Mouse (Mus musculus): Measurements from ENCODE around the gene Slc25a1. TPM values are rescaled to one million over a fixed set of nuclear protein-coding genes. Genes with fewer than 3 reads are reported as not detected.

Slc25a1 gene
- polyA plus RNA-seq, 1 experiment from 2014 or later, result 145 TPM

DNA sequence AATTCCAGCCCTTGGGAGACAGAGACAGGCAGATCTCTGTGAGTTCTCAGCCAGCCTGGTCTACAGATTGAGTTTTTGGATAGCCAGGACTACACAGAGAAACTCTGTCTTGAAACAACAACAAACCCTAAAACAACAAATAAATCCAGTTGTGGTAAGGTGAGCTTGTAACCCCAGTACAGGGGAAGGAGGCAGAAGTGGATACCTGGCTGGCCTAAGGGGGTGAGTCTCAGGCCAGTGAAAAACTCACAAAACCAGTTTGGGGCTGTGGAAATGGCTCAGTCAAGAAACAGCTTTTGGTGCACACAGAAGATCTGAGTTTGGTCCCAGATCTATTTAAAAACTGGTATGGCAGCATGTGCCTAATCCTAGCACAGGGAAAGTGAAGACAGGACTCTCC, 45.8 kb downstream of the Slc25a1 start:
- Histone ChIP-seq H3K9me3 (no peaks in the 10 kb centered on the region), H3K4me3 (no peak overlapping the region), H3K4me2 (replicated peaks) (no peak overlapping the region), H3K36me3 (no peaks in the 10 kb centered on the region; the same call in 1 of the 2 replicates), H3K27me3 (no peaks in the 10 kb centered on the region), H3K9ac (replicated peaks) (no peak overlapping the region), H3K4me1 (no peaks in the 10 kb centered on the region), H3K27ac (replicated peaks) (no peak overlapping the region)
- no peak for ATAC-seq (replicated peaks)

- ATAC-seq (replicated peaks), result no peak
- 97% methylated on average over 4 of the region's 4 CpGs for WGBS
- Histone ChIP-seq H3K4me2 (replicated peaks) (no peak overlapping the region), H3K36me3 (no peaks in the 10 kb centered on the region; the same call in 1 of the 2 replicates), H3K9me3 (no peaks in the 10 kb centered on the region), H3K27me3 (no peaks in the 10 kb centered on the region), H3K9ac (replicated peaks) (no peak overlapping the region), H3K4me3 (no peak overlapping the region), H3K4me1 (no peaks in the 10 kb centered on the region), H3K27ac (replicated peaks) (no peak overlapping the region)
Measured at GRCm38 (mm10) chr16:17879571-17879970, 48.4 kb downstream of the Slc25a1 start.

DNA sequence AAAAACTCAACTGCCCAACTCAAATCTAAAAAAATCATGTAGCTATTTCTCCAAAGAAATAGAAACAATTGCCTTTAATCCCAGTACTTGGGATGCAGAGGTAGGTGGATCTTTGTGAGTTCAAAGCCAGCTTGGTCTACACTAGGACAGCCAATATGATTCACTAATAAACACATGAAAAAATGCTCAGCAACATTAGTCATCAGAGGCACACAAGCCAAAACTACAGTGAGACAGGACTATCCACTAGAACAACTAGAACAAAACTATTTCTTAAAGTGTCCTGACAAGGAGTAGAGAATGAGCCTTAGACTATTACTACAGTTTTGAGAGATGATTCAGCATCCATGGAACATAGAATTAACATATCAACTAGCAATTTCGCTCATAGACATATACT, 51.9 kb downstream of the Slc25a1 start:
- WGBS, result 95% methylated on average over 1 of the region's 1 CpGs
- ATAC-seq (replicated peaks), result no peak
- H3K9ac ChIP-seq (replicated peaks), result no peak overlapping the region
- H3K4me3 ChIP-seq, result no peak overlapping the region
- H3K9me3 ChIP-seq, result no peaks in the 10 kb centered on the region
- no peak overlapping the region for H3K27ac ChIP-seq (replicated peaks)
- no peaks in the 10 kb centered on the region for H3K4me1 ChIP-seq
- peaks cover 12% of the 10 kb centered on the region; the same call in 1 of the 2 replicates for H3K36me3 ChIP-seq
- no peaks in the 10 kb centered on the region for H3K27me3 ChIP-seq
- no peak overlapping the region for H3K4me2 ChIP-seq (replicated peaks)

Other genes starting within 250 kb of the Slc25a1 start
- gene Med15, start 195.3 kb downstream of the Slc25a1 start, polyA plus RNA-seq (2015; fragmentation: Nextera tagmentation; extraction: Ambion mirVana), result 44.9 and 48.2 TPM in 2 replicates
- gene Klhl22, start 168.6 kb downstream of the Slc25a1 start, polyA plus RNA-seq (2015; fragmentation: Nextera tagmentation; extraction: Ambion mirVana), result 69.7 and 72.1 TPM in 2 replicates
- gene Scarf2, start 130.9 kb downstream of the Slc25a1 start, polyA plus RNA-seq (2015; fragmentation: Nextera tagmentation; extraction: Ambion mirVana), result 1.3 TPM in 2 replicates
- gene B830017H08Rik, start 95.1 kb downstream of the Slc25a1 start, polyA plus RNA-seq (2015; fragmentation: Nextera tagmentation; extraction: Ambion mirVana), result 0.93 and 1.3 TPM in 2 replicates
- gene Car15, start 89.9 kb downstream of the Slc25a1 start, polyA plus RNA-seq (2015; fragmentation: Nextera tagmentation; extraction: Ambion mirVana), result 4.8 and 5.7 TPM in 2 replicates
- gene Gm20518, start 36.5 kb downstream of the Slc25a1 start, polyA plus RNA-seq (2015; fragmentation: Nextera tagmentation; extraction: Ambion mirVana), result 0.23 and 0.67 TPM in 2 replicates
- 0.08 and 0.09 TPM in 2 replicates for gene Tssk1, start 34.0 kb downstream of the Slc25a1 start, polyA plus RNA-seq (2015; fragmentation: Nextera tagmentation; extraction: Ambion mirVana)
- gene Dgcr2, start 29.7 kb downstream of the Slc25a1 start, polyA plus RNA-seq (2015; fragmentation: Nextera tagmentation; extraction: Ambion mirVana), result 99.8 and 99.9 TPM in 2 replicates
- gene Tssk2, start 29.6 kb downstream of the Slc25a1 start, polyA plus RNA-seq (2015; fragmentation: Nextera tagmentation; extraction: Ambion mirVana), result not detected in 2 replicates
- 53.5 and 58.1 TPM in 2 replicates for gene Ess2, start 16.9 kb downstream of the Slc25a1 start, polyA plus RNA-seq (2015; fragmentation: Nextera tagmentation; extraction: Ambion mirVana)
- 0.19 TPM in 1 of 2 replicates, not detected in the other for gene Gsc2, start 13.2 kb downstream of the Slc25a1 start, polyA plus RNA-seq (2015; fragmentation: Nextera tagmentation; extraction: Ambion mirVana)
- gene Vpreb2, start 52.2 kb upstream of the Slc25a1 start, polyA plus RNA-seq (2015; fragmentation: Nextera tagmentation; extraction: Ambion mirVana), result not detected in 2 replicates
- gene Dgcr6, start 124.6 kb upstream of the Slc25a1 start, polyA plus RNA-seq (2015; fragmentation: Nextera tagmentation; extraction: Ambion mirVana), result 167 and 169 TPM in 2 replicates
- 2.9 and 3.7 TPM in 2 replicates for gene Prodh, start 162.0 kb upstream of the Slc25a1 start, polyA plus RNA-seq (2015; fragmentation: Nextera tagmentation; extraction: Ambion mirVana)
- 18.1 and 21.9 TPM in 2 replicates for gene Rtn4r, start 199.4 kb upstream of the Slc25a1 start, polyA plus RNA-seq (2015; fragmentation: Nextera tagmentation; extraction: Ambion mirVana)

Measured in forebrain, embryonic 15.5 days (tissue).